Comparison of ENCODE assay signal across 31 mouse cellular contexts in genomic region chr2:125494831-125495812, GRCm38 (mm10). TPM values are rescaled to one million over a fixed set of nuclear protein-coding genes. Genes with fewer than 3 reads are reported as not detected.
A peak's percentile ranks its signal among the peaks of the same experiment; 100 is the strongest.
DNase-seq lines count a peak whose midpoint lies in the region; ATAC-seq lines count a peak whose summit lies in the region.
"Had no signal": no experiment of that assay in that cellular context is flagged by ENCODE, and none has a peak within 500 bp of the region (broad histone marks: within the 10 kb centered on the region; RNA-seq: fewer than 3 reads in every experiment).

No protein-coding gene starts in this region.

- H3K9ac ChIP-seq in heart, embryonic 16.5 days (ENCODE audit: low read length) = no peak overlapping the region
- H3K9ac ChIP-seq: embryonic facial prominence, embryonic 15.5 days; hindbrain, embryonic 14.5 days; kidney, embryonic 15.5 days; limb, embryonic 13.5 days; liver, embryonic 12.5 days; lung, embryonic 15.5 days; midbrain, embryonic 13.5 days had no signal

- ATAC-seq in heart, embryonic 16.5 days (replicated peaks; ENCODE audit: extremely low read depth, insufficient read depth, low FRiP score) = no peak
- peak; percentile 21 for ATAC-seq in common myeloid progenitor, adult 5-6 weeks (replicated peaks; ENCODE audit: low read depth, poor library complexity, severe bottlenecking)
- peak; percentile 49; the same call in 1 of the 2 replicates for ATAC-seq in megakaryocyte progenitor cell, adult 5-6 weeks (replicated peaks; ENCODE audit: poor library complexity)
- ATAC-seq: forebrain, embryonic 16.5 days; inflammation-experienced regulatory T-cells, adult 6 months; liver, embryonic 12.5 days; midbrain, embryonic 13.5 days had no signal

- H3K4me2 ChIP-seq in heart, embryonic 16.5 days (ENCODE audit: low read depth, low read length) = no peak overlapping the region
- H3K4me2 ChIP-seq: embryonic facial prominence, embryonic 15.5 days; hindbrain, embryonic 14.5 days; kidney, embryonic 15.5 days; limb, embryonic 13.5 days; liver, embryonic 12.5 days; lung, embryonic 15.5 days; midbrain, embryonic 13.5 days had no signal

- H3K27me3 ChIP-seq in heart, embryonic 10.5 days (ENCODE audit: insufficient read depth, poor library complexity, severe bottlenecking) = no peaks in the 10 kb centered on the region
- no peaks in the 10 kb centered on the region for H3K27me3 ChIP-seq in heart, embryonic 16.5 days (ENCODE audit: control insufficient read depth, insufficient read depth, low read length)
- H3K27me3 ChIP-seq: embryonic facial prominence, embryonic 15.5 days; kidney, embryonic 15.5 days; liver, embryonic 12.5 days; lung, embryonic 15.5 days; midbrain, embryonic 13.5 days had no signal

- H3K4me3 ChIP-seq in heart, embryonic 10.5 days = no peak overlapping the region
- no peak overlapping the region for H3K4me3 ChIP-seq in heart, embryonic 16.5 days (ENCODE audit: low read length)
- H3K4me3 ChIP-seq: embryonic facial prominence, embryonic 15.5 days; kidney, embryonic 15.5 days; limb, embryonic 13.5 days; liver, embryonic 12.5 days; lung, embryonic 15.5 days; midbrain, embryonic 13.5 days had no signal

- H3K9me3 ChIP-seq in heart, embryonic 10.5 days = no peaks in the 10 kb centered on the region
- H3K9me3 ChIP-seq in heart, embryonic 16.5 days (replicated peaks; ENCODE audit: control insufficient read depth, low read length) = no peaks in the 10 kb centered on the region
- H3K9me3 ChIP-seq: embryonic facial prominence, embryonic 15.5 days; kidney, embryonic 15.5 days; limb, embryonic 13.5 days; liver, embryonic 12.5 days; lung, embryonic 15.5 days; midbrain, embryonic 13.5 days had no signal

- 64% methylated on average over 20 of the region's 20 CpGs for WGBS in heart, embryonic 10.5 days
- 57% methylated on average over 20 of the region's 20 CpGs for WGBS in heart, embryonic 16.5 days

- peaks cover 30% of the 10 kb centered on the region for H3K36me3 ChIP-seq in heart, embryonic 10.5 days
- H3K36me3 ChIP-seq in heart, embryonic 16.5 days (ENCODE audit: control insufficient read depth, insufficient read depth) = peaks cover 3% of the 10 kb centered on the region; the same call in 1 of the 2 replicates
- H3K36me3 ChIP-seq: embryonic facial prominence, embryonic 15.5 days; liver, embryonic 12.5 days; midbrain, embryonic 13.5 days had no signal

- peaks cover 16% of the 10 kb centered on the region; the same call in 1 of the 2 replicates for H3K4me1 ChIP-seq in heart, embryonic 10.5 days
- peaks cover 14% of the 10 kb centered on the region for H3K4me1 ChIP-seq in heart, embryonic 16.5 days (ENCODE audit: control insufficient read depth, insufficient read depth, low read length)
- H3K4me1 ChIP-seq: liver, embryonic 12.5 days; midbrain, embryonic 13.5 days had no signal

- no peak overlapping the region for H3K27ac ChIP-seq in heart, embryonic 10.5 days
- H3K27ac ChIP-seq in heart, embryonic 16.5 days (ENCODE audit: low read length) = 0 out of 2 replicates have a peak overlapping the region, but pooled peaks have one; percentile 18
- H3K27ac ChIP-seq: embryonic facial prominence, embryonic 15.5 days; hindbrain, embryonic 14.5 days; kidney, embryonic 15.5 days; limb, embryonic 13.5 days; liver, embryonic 12.5 days; lung, embryonic 15.5 days; midbrain, embryonic 13.5 days had no signal

- DNase-seq in heart, embryonic 10.5 days (ENCODE audit: low spot score) = peak; percentile 69
- no peak for DNase-seq in heart, adult 9 months (ENCODE audit: low spot score in 2 of 2)
- no peak for DNase-seq in heart, adult 18-20 months
- no peak for DNase-seq in frontal cortex, adult 2 months (ENCODE audit: extremely low spot score in 1 of 2, low spot score in 1 of 2)
- DNase-seq in Muller cell, postnatal 12 days (ENCODE audit: inconsistent ontology term) = no peak
- DNase-seq: adrenal gland, postnatal 14 days; cerebellum, adult 2 months; cerebellum, postnatal 25 days; gastrocnemius, postnatal 14 days; heart, postnatal 36 days; kidney, postnatal 4 days; layer of hippocampus, adult 9-11 months; right cerebral cortex, postnatal 14 days; spleen, adult 18-20 months; thymus, adult 18-20 months; thymus, postnatal 36 days had no signal

RNA-seq across cellular contexts. Expression of gene Gm9913, which starts 9.8 kb away (rescaled TPM):
- 0.46 and 0.58 TPM in 2 replicates for polyA plus RNA-seq in heart, embryonic 10.5 days (2016; fragmentation: Nextera tagmentation; extraction: Ambion mirVana)
- 0.29 and 0.32 TPM in 2 replicates for polyA plus RNA-seq in heart, embryonic 16.5 days (2015; fragmentation: Nextera tagmentation; extraction: Ambion mirVana)
- under 1 TPM; 0.30 to 0.41 TPM for total RNA-seq in heart, adult 18-20 months (2021)
- not detected in 2 replicates for total RNA-seq in common myeloid progenitor, adult 5-6 weeks (2017)
- not detected in 2 replicates for total RNA-seq in megakaryocyte progenitor cell, adult 5-6 weeks (2015)
- total RNA-seq in megakaryocyte progenitor cell, adult 5-6 weeks (2017) = not detected in 2 replicates
- 0.04 and 0.13 TPM in 2 replicates for polyA plus RNA-seq in frontal cortex, adult 2 months (2012; rRNA removed)
- total RNA-seq: left cerebral cortex, postnatal 25 days; monocyte, adult 5-6 weeks; neutrophil, adult 5-6 weeks had no signal
- polyA plus RNA-seq: hindbrain, embryonic 14.5 days; inflammation-experienced regulatory T-cells, adult 6 months had no signal

RNA-seq across cellular contexts. Expression of gene Fbn1, which starts 12.7 kb away (rescaled TPM):
- polyA plus RNA-seq in heart, embryonic 10.5 days (2016; fragmentation: Nextera tagmentation; extraction: Ambion mirVana) = 16.8 and 20.0 TPM in 2 replicates
- 14.8 and 19.4 TPM in 2 replicates for polyA plus RNA-seq in heart, embryonic 16.5 days (2015; fragmentation: Nextera tagmentation; extraction: Ambion mirVana)
- 10 to 100 TPM; 28.6 to 33.5 TPM for total RNA-seq in heart, adult 18-20 months (2021)
- total RNA-seq in common myeloid progenitor, adult 5-6 weeks (2017) = 0.15 and 0.59 TPM in 2 replicates
- 0.05 and 0.10 TPM in 2 replicates for total RNA-seq in megakaryocyte progenitor cell, adult 5-6 weeks (2015)
- total RNA-seq in megakaryocyte progenitor cell, adult 5-6 weeks (2017) = 0.17 and 0.20 TPM in 2 replicates
- 1.6 and 1.7 TPM in 2 replicates for polyA plus RNA-seq in frontal cortex, adult 2 months (2012; rRNA removed)
- total RNA-seq: monocyte, adult 5-6 weeks had no signal
- polyA plus RNA-seq: inflammation-experienced regulatory T-cells, adult 6 months had no signal

Comparison
In these comparisons a context has a peak if more than half of its experiments do, and no peak if none do; other contexts are left out.
1. RNA of gene Fbn1, which starts 12.7 kb away (total RNA-seq): 28.6 to 33.5 TPM in heart, adult 18-20 months; 0.15 to 0.59 TPM in common myeloid progenitor, adult 5-6 weeks and 0.05 to 0.20 TPM in megakaryocyte progenitor cell, adult 5-6 weeks; every median in the first group is over 10 times any median in the second.